Mouse (Mus musculus): ENCODE results near the gene Gp9. TPM values are rescaled to one million over a fixed set of nuclear protein-coding genes. Genes with fewer than 3 reads are reported as not detected.

The Gp9 gene
- under 1 TPM; 0.42 to 0.74 TPM for total RNA-seq (2021)

DNA sequence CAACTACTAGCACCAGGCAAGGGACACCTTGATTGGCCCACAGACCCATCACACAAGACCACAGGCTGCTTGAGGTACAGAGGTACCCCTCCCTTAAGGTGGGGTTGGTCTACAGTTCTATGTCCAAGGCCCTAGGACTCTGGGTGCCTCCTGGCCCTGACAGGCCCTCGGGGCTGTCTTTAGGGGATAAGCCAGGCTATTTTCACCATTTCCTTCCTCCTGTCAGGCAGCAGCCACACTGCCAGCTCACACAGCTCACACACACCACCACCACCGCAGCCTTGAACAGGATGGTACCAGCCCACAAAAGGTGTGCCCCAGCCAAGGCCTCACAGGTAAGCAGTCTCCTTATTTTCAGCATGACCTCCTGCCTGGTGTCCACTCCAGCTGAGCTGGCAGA lies at the start of gene Gp9:
Gene Gp9, plus strand, starts transcription at position 231 of the 400 bp plus-strand sequence.
- DNase-seq (ENCODE audit: extremely low spot score in 1 of 2, low spot score in 1 of 2), result no peak

DNA sequence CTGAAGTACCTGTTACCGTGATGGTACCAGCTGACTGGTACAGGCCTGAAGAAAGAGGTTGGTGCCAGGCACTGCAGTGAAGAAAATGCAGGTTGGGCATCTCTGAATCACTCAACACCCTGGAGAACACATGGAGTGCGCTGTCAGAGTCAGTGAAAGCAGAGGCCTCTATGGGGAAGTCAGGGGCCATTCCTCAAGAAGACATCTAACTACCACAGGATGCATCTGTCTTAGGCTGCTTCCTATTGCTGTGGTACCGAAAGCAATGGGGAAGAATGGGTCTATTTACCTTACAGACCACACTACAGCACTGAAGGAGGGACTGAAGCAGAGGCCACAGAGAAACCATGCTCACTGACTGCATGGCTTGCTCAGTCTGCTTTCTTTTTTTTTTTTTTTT lies 49.8 kb upstream of the Gp9 start:
- DNase-seq (ENCODE audit: extremely low spot score in 1 of 2, low spot score in 1 of 2), result no peak

- DNase-seq (ENCODE audit: extremely low spot score in 1 of 2, low spot score in 1 of 2), result no peak
Measured at GRCm38 (mm10) chr6:87730141-87730540, 47.7 kb upstream of the Gp9 start.

DNA sequence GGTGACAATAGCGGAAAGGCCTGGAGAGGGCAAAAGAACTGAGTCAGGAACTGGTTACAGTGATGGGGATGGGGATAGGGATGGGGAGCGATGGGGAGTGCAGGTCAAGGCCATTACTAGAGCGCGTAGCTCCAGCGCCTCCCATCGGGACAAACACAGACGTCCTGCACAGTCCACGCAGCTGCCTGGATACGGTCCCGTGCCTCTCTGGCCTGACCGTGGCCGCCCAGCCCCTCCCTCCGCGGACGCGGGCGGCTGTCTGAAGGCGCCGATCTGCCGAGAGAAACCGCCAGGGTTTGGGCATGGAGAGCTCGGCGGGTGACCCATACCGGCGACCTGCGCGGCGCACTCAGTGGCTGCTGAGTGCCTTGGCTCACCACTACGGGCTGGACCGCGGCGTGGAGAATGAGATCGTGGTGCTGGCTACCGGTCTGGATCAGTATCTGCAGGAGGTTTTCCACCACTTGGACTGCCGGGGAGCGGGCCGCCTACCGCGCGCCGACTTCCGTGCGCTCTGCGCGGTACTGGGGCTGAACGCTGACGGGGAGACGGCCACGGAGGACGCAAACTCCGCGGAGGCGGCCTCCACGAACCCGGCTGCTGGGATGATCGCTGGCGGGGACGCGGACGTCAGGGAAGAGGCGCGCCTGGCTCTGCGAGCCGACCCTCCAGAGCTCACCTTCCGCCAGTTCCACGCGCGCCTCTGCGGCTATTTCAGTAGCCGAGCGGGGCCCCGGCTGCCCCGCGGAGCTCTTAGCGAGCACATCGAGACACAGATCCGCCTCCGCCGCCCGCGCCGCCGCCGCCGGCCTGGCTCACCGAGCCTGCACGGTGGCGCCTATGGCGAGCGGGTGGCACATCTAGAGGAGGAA lies 47.0 kb upstream of the Gp9 start, which contains the start of gene Efcc1:
Gene Efcc1, plus strand, starts transcription at position 279 of the 872 bp plus-strand sequence.
- DNase-seq (ENCODE audit: extremely low spot score in 1 of 2, low spot score in 1 of 2), result peak; percentile 33 to 41

DNA sequence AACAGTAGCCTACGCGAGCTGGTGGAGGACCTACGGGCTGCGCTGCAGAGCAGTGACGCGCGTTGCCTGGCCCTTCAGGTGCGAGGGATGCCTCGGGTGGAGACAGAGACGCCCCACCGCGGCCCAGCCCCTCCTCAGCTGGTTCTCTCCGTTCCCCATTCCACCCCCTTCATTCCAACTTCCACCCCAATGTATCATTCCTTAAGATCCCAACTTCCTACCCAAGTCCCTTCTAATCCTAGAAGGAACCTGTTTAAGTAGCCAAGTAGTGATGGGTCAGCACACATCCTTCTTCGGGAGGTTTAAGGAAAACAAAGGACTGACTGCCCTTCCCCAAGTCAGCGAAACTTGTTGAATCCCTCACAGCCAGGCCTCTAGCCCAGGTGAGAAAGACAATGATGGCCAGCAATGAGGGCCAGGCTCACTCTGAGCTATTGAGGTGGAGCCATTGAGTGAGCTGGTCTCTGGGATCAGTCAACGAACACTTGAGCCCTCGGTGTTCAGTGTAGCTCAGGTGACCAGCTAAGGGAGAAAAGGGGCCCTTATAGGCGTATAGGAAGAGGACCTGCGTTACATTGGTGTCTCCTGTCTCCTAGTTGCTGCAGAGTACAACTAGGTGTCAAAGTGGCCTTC lies 46.3 kb upstream of the Gp9 start:
- DNase-seq (ENCODE audit: extremely low spot score in 1 of 2, low spot score in 1 of 2), result no peak

GRCm38 (mm10) chr6:87732151-87733011 lies 45.5 kb upstream of the Gp9 start:
- peak; percentile 13 to 21 for DNase-seq (ENCODE audit: extremely low spot score in 1 of 2, low spot score in 1 of 2)

- DNase-seq (ENCODE audit: extremely low spot score in 1 of 2, low spot score in 1 of 2), result no peak
Measured at GRCm38 (mm10) chr6:87733131-87733930, 44.5 kb upstream of the Gp9 start.

DNA sequence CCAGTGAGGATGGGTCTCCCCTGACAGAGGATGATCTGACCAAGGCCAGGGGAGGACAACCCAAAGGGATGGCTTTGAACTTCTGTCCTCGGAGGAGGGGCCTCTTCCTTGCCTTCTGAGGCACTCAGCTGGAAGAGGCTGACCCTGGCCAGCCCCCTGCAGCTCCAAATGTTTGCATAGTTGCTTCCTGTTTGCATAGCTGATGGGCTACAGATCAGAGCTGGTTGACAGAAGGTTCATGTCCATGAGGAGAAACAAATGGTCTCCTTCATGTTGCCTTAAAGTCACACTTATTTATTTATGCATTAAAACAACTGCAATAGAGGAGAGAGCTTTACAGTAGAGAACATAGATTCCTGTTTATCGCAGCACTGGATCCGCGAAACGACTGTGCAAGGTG lies 43.7 kb upstream of the Gp9 start:
- no peak for DNase-seq (ENCODE audit: extremely low spot score in 1 of 2, low spot score in 1 of 2)

GRCm38 (mm10) chr6:87736923-87737322 lies 40.9 kb upstream of the Gp9 start:
- no peak for DNase-seq (ENCODE audit: extremely low spot score in 1 of 2, low spot score in 1 of 2)

DNA sequence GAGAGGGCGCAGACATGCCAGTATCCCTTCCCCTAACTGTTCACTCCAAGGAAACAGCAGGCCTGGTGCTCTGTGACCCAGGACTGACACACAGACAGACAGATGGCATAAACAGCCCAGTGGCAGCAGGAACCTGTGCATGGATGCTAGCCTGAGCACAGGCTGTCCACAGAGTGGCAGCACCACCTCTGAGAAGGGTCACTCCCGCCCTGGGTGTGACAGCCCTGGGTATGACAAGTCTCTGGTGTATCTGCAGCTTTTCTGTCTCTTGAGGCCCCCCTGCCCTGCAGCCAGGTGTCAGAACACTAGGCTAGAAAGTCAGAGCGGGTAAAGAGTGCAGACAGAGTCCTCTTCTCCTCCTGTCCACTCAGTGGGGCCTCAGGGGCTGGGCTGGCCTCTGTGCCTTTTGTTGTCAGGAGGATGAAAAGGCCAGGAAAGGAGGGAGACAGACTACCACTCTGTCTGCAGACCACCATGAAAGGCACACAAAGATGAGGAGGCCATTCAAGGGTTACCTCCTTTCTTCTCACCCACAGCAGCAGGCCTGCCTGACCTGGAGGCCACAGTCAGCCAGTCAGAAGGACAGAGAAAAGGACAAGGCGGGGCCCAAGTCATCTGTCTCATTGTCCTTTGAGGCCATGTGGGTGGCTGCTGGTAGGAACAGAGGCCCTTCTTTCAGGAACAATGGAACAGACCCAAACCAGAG lies 39.8 kb upstream of the Gp9 start:
- DNase-seq (ENCODE audit: extremely low spot score in 1 of 2, low spot score in 1 of 2), result no peak

DNA sequence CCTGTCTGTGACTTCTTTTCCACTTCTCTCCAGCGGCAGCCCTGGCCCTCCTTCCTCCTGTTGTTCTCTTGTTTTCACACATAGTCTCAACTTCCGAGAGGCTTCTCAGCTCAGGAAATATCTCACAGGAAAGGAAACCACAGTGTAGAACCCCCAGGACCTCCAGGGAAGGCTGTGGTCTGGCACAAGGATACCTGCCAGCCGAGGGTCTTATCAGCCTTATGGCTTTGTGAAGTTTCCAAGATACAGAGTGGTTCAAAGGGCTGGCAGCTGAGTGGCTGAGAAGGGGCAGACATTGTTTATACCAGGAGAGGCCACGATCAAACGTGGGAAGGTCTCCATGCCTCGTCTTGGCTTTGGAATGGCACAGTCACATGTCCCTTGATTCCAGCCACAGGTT lies 38.0 kb upstream of the Gp9 start:
- DNase-seq (ENCODE audit: extremely low spot score in 1 of 2, low spot score in 1 of 2), result no peak

- no peak for DNase-seq (ENCODE audit: extremely low spot score in 1 of 2, low spot score in 1 of 2)
Measured at GRCm38 (mm10) chr6:87740496-87740895, 37.4 kb upstream of the Gp9 start.

GRCm38 (mm10) chr6:87741978-87742377 lies 35.9 kb upstream of the Gp9 start:
- DNase-seq (ENCODE audit: extremely low spot score in 1 of 2, low spot score in 1 of 2), result no peak

DNA sequence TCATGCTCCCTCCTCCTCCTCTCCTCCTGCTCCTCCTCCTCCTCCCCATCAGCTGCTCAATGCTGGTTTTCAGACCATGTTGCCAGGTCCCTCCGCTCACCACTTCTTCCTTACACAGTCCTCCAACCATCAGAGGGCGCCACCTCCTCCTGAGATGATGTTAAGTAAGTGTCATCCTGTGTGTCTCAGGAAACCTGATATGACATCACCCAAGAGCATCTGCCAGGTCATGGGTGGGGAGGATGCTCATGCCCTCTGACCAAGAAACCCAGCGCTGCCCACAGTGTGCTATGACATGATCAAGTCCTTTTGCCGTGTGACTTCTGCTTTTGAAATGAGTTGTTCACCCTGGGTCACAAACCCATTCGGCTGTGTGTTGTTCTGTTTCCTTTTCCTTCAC lies 35.1 kb upstream of the Gp9 start:
- no peak for DNase-seq (ENCODE audit: extremely low spot score in 1 of 2, low spot score in 1 of 2)

GRCm38 (mm10) chr6:87743281-87743680 lies 34.6 kb upstream of the Gp9 start:
- DNase-seq (ENCODE audit: extremely low spot score in 1 of 2, low spot score in 1 of 2), result no peak

GRCm38 (mm10) chr6:87744632-87745031 lies 33.2 kb upstream of the Gp9 start:
- DNase-seq (ENCODE audit: extremely low spot score in 1 of 2, low spot score in 1 of 2), result no peak

DNA sequence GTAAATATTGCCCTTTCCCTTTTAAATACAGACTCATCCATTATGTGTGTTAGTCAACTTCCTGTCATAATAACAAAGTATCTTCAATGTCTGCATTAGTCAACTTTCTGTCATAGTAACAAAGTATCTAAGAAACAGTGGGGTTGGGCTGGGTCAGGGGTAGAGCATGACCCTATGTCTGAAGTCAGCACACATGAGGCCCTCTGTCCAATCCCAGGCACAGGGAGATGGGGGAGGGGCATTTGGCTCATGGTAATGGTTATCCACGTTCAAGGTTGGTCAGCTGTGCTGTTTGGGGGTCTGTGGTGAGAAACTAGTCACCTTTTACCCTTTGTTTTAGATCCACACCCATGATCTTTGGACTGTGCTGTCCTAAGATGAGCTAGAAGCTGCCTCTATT lies 32.6 kb upstream of the Gp9 start:
- no peak for DNase-seq (ENCODE audit: extremely low spot score in 1 of 2, low spot score in 1 of 2)

GRCm38 (mm10) chr6:87746059-87746458 lies 31.8 kb upstream of the Gp9 start:
- no peak for DNase-seq (ENCODE audit: extremely low spot score in 1 of 2, low spot score in 1 of 2)

DNA sequence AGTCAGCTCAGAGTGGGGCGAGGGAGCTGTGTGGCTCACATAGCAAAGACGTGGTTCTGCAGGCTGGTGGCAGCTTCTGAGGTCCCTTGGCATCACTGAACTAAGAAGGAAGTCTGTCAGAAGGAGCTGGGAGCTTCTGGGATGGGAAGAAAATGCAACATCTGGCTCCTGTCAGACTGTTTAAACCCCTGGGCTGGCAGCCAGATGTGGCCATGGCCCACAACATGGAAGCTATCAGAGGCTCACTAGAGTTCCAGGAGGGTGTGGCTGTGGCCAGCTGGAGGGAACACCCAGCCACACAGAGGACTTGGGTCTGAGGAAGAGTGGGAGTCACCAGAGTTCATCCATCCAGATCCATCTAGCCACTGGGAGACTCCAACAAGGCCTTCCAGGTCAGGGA lies 31.0 kb upstream of the Gp9 start:
- no peak for DNase-seq (ENCODE audit: extremely low spot score in 1 of 2, low spot score in 1 of 2)

GRCm38 (mm10) chr6:87748078-87748477 lies 29.8 kb upstream of the Gp9 start:
- no peak for DNase-seq (ENCODE audit: extremely low spot score in 1 of 2, low spot score in 1 of 2)
